Mouse (Mus musculus) liver, embryonic 16.5 days (tissue): ENCODE data around the gene Frg2f1. TPM values are rescaled to one million over a fixed set of nuclear protein-coding genes. Genes with fewer than 3 reads are reported as not detected.
"Not testable (repeated sequence)": the region's sequence is repeated elsewhere in the genome, so short reads cannot be mapped to it uniquely, and the experiment has no call there.

ENCODE experiments used
- ATAC-seq: fragments of 200-750 bp; cut with Nextera tagmentation; 2 replicates; pipeline ENCODE4 v1.8.0; 2017; ENCODE audit warnings: low read depth, mild to moderate bottlenecking, moderate number of reproducible peaks, moderate library complexity
- H3K27ac ChIP-seq: fragments of 300-500 bp; sonication (generic); 2 replicates; pipeline ENCODE4 v1.5.1; 2014; ENCODE audit warnings: mild to moderate bottlenecking, low read length
- H3K27me3 ChIP-seq: fragments of 300-500 bp; sonication (generic); 2 replicates; pipeline ENCODE4 v1.6.1; 2014; ENCODE audit warnings: low read depth, low read length, mixed read lengths; ENCODE audit not compliant: control insufficient read depth, insufficient read depth
- H3K36me3 ChIP-seq: fragments of 300-500 bp; sonication (generic); 2 replicates; pipeline ENCODE4 v1.6.1; 2014; ENCODE audit warnings: mild to moderate bottlenecking; ENCODE audit not compliant: control insufficient read depth, insufficient read depth
- H3K4me1 ChIP-seq: fragments of 300-500 bp; sonication (generic); 2 replicates; pipeline ENCODE4 v1.6.1; 2014; ENCODE audit warnings: low read depth, low read length, mixed read lengths; ENCODE audit not compliant: control insufficient read depth
- H3K4me2 ChIP-seq: fragments of 300-500 bp; sonication (generic); 2 replicates; pipeline ENCODE4 v1.6.1; 2014; ENCODE audit warnings: low read depth, low read length, mixed read lengths
- H3K4me3 ChIP-seq: fragments of 300-500 bp; sonication (generic); 2 replicates; pipeline ENCODE4 v1.5.1; 2014; ENCODE audit warnings: low read depth, mild to moderate bottlenecking, low read length
- H3K9ac ChIP-seq: fragments of 300-500 bp; sonication (generic); 2 replicates; pipeline ENCODE4 v1.6.1; 2014; ENCODE audit warnings: low read depth, low read length
- H3K9me3 ChIP-seq: fragments of 300-500 bp; sonication (generic); replicated peaks from 2 replicates; pipeline ENCODE4 v1.6.1; 2016; ENCODE audit warnings: low read length; ENCODE audit not compliant: control insufficient read depth
- WGBS: fragments of 180-500 bp; shearing (Covaris S2); extraction: QIAGEN DNeasy Blood & Tissue Kit; methylation state at CpG from one replicate; pipeline ENCODE4 v1.1.7; 2014; ENCODE audit not compliant: insufficient replicate concordance; 5-methylcytosine and 5-hydroxymethylcytosine counted together
- polyA plus RNA-seq: library from polyadenylated mRNA; unstranded; fragments of >200 nt; fragmentation: Nextera tagmentation; extraction: Ambion mirVana; gene quantifications from 2 replicates; pipeline ENCODE4 v1.2.1, GENCODE M21; 2015

Frg2f1 gene
- polyA plus RNA-seq, 1 experiment from 2014 or later: 1.4 TPM

DNA sequence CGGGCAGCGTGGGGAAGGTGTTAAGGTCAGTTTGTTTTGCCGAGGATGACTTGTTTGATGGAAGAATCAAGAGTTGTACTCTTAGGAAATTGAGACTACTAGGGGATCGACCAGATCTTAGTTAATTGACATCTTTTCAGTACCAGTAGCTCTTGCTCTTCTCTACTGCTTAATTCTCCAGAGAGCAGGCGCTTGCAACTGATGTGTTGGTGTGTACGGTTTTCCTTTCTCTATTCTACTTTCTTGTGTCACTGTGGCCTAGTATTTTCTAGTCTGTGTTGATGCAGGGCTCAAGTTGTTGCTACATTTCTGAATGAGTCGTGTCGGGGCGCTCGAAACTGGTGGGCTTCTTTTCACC, 1.2 kb upstream of the Frg2f1 start:
- H3K27me3 ChIP-seq: no peaks in the 10 kb centered on the region
- H3K27ac ChIP-seq: peak overlapping the region; percentile 91; the same call in 1 of the 2 replicates
- 12% methylated on average over 10 of the region's 10 CpGs for WGBS
- peaks cover 18% of the 10 kb centered on the region for H3K4me1 ChIP-seq
- H3K36me3 ChIP-seq: no peaks in the 10 kb centered on the region
- no peak for ATAC-seq
- peak overlapping the region; percentile 93 for H3K9ac ChIP-seq
- no peaks in the 10 kb centered on the region for H3K9me3 ChIP-seq
- H3K4me2 ChIP-seq: peak overlapping the region; percentile 90
- H3K4me3 ChIP-seq: peak overlapping the region; percentile 92

DNA sequence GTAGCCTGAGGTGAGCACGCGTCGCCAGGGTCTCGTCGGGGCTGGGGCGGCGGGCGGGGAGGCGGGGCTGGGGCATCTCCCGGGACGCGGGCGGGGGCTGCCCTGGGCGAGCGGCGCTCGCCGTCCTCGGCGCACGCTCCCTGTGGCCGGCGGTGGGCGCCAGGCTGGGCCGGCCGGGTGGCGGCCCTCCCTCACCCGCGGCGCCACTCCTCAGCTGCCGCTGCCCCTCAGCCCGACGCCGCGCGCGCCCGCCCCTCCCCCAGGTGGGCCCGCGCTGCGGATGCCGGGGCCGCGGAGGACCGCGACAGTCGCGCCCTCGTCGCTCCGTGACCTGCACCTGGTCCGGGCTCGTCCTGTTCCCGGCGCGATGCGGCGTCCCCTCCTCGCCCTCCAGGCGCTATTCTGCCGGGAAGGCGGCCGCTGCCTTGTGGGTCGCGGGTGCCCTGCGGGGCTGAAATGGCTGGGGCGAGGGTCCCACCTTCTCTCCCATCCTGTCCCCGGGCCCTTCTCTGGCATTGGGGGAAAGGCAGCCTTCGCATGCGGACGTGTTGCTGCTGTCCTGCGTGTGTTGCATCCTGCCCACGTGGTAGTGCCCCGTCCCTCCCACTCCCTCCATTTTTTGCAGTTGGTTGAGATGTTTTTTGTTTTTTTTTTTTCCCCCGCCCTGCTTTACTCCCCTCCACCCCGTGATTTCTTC, 655 bp upstream of the Frg2f1 start:
- Histone ChIP-seq H3K4me1 (peaks cover 18% of the 10 kb centered on the region), H3K36me3 (no peaks in the 10 kb centered on the region), H3K9ac (peak overlapping the region; percentile 93), H3K9me3 (no peaks in the 10 kb centered on the region), H3K4me3 (peak overlapping the region; percentile 92), H3K27me3 (no peaks in the 10 kb centered on the region), H3K4me2 (peak overlapping the region; percentile 90), H3K27ac (peak overlapping the region; percentile 91)
- peak; percentile 61 for ATAC-seq
- WGBS: under 1% methylated on average over 71 of the region's 76 CpGs

DNA sequence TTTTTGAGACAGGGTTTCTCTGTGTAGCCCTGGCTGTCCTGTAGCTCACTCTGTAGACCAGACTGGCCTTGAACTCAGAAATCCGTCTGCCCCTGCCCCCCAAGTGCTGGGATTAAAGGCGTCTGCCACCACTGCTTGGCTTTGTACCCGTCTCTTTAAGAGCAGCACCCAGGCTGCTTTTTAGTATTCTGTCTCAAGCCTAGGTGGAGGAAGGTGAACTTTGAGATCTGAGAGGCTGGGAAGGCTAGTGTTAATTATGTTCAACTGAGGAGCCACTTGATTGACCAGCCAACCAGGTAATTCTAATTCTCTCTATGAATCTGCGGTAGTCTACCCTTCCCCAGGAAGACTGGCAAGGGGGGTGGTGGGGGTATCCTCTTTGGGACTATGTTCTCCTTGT, 1.9 kb downstream of the Frg2f1 start:
- WGBS: 69% methylated on average over 4 of the region's 4 CpGs
- ATAC-seq: no peak

DNA sequence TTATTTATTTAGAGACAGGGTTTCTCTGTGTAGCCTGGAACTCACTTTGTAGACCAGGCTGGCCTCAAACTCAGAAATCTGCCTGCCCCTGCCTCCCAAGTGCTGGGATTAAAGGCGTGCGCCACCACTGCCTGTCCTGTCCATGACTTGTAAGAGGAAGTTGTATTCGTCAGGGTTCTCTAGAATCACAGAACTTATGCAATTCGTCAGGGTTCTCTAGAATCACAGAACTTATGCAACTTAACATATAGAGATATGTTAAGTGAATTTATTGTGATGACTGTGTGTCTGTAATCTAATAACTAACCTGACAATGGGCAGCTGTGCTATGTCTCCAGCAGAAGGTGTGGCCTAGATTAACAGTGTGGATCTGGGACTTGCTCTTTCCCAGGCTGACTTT, 2.7 kb downstream of the Frg2f1 start, which contains the start of gene Foxj3:
Foxj3 (plus strand) TSS at position 390 of the 400 bp plus-strand sequence.
- not testable (repeated sequence) for H3K27me3 ChIP-seq, H3K27ac ChIP-seq, H3K4me3 ChIP-seq, H3K36me3 ChIP-seq, ATAC-seq, H3K9ac ChIP-seq, H3K9me3 ChIP-seq, H3K4me2 ChIP-seq
- WGBS: 51% methylated on average over 4 of the region's 4 CpGs
- H3K4me1 ChIP-seq: peaks cover 18% of the 10 kb centered on the region

More for the DNA sequence above, 1.9 kb downstream of the Frg2f1 start:
- H3K4me2 ChIP-seq: no peak overlapping the region
- H3K4me1 ChIP-seq: peaks cover 18% of the 10 kb centered on the region
- no peaks in the 10 kb centered on the region for H3K27me3 ChIP-seq
- no peak overlapping the region for H3K27ac ChIP-seq
- H3K36me3 ChIP-seq: no peaks in the 10 kb centered on the region
- H3K9me3 ChIP-seq: no peaks in the 10 kb centered on the region
- no peak overlapping the region for H3K9ac ChIP-seq
- H3K4me3 ChIP-seq: no peak overlapping the region

DNA sequence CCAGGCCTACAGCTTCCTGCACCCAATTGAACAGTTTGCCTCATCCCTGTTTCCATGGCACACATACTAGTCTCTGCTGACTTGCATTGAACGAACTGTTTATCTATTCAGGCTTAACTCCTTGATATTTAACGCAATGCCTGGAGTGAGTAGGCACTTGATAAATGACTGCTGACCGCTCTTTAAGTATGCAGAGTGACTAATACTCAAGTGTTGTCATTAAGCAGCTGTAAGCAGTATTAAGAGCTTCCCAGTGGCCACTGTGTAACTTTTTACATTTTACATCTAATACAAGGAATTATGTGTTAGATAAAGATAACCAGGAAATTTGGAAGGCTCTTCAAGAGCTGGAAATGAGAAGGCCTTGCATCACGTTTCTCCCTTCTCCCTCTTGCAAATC, 4.2 kb downstream of the Frg2f1 start:
- Histone ChIP-seq H3K27ac (no peak overlapping the region), H3K9ac (no peak overlapping the region), H3K27me3 (no peaks in the 10 kb centered on the region), H3K4me2 (no peak overlapping the region), H3K4me1 (peaks cover 7% of the 10 kb centered on the region), H3K9me3 (no peaks in the 10 kb centered on the region), H3K4me3 (no peak overlapping the region), H3K36me3 (no peaks in the 10 kb centered on the region)
- no peak for ATAC-seq
- 62% methylated on average over 4 of the region's 4 CpGs for WGBS

DNA sequence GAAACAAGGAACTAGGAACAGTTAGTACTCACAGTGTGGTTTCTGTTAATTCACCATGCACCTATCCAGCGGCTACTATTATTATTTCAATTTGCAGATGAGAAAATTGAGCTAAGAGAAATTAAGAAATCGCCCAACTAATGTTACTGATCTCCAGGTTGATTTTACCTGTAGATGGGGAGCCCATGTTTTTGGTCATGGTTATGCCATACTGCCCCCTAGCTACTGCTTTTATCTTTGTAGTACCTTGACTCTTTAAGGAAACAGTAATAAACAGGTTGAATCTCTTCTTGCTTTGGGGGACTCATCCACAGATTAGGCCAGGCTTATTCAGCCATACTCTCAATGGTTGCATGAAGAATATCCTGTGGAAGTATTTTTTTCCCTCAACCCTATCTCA, 7.5 kb downstream of the Frg2f1 start:
- Histone ChIP-seq H3K4me2 (no peak overlapping the region), H3K4me3 (no peak overlapping the region), H3K27me3 (no peaks in the 10 kb centered on the region), H3K27ac (no peak overlapping the region), H3K36me3 (no peaks in the 10 kb centered on the region), H3K4me1 (no peaks in the 10 kb centered on the region), H3K9ac (no peak overlapping the region), H3K9me3 (no peaks in the 10 kb centered on the region)
- ATAC-seq: no peak
- 52% methylated on average over 2 of the region's 2 CpGs for WGBS

DNA sequence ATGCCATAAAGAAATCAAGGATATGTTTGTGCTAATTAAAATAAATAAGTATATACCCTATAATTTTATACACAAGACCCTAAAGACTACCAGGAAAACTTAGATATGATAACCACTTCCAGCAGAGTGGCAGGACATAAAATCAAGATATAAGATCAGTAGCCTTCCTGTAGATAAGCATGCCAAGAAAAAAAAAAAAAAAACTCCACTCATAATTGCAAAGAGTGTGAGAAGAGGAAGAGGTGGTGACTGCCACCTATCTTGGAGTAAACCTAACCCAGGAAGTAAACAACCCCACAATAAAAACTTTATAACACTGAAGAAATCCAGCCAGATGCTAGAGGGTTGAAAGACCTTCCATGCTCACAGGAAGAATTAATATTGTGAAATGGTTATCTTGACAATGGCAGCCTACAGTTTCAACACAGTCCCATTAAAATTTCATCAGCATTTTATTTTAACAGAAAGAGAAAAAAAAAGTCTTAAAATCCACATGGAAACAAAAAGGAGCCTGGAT, 12.9 kb downstream of the Frg2f1 start:
- H3K4me3 ChIP-seq: no peak overlapping the region
- H3K27ac ChIP-seq: no peak overlapping the region
- ATAC-seq: no peak
- no peak overlapping the region for H3K9ac ChIP-seq
- no peak overlapping the region for H3K4me2 ChIP-seq
- H3K27me3 ChIP-seq: no peaks in the 10 kb centered on the region
- no peaks in the 10 kb centered on the region for H3K9me3 ChIP-seq
- H3K36me3 ChIP-seq: no peaks in the 10 kb centered on the region
- H3K4me1 ChIP-seq: no peaks in the 10 kb centered on the region

DNA sequence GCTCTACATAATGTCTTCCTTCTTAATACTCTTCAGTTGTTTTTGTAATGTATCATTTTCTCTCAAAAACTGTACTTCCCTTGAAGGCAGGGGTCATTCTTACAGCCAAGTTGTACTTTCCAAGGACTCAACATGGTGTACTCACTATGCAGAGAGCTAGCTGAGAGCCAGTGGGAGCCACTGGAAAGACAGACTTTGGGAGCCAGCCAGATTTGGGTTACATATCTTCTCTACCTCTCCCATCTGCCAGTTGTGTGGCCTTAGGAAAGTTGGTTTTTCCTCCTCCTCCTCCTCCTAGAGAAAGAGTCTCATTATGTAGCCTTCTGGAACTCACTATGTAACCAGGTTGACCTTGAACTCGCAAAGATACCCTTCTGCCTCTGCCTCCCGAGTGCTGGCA, 14.9 kb downstream of the Frg2f1 start:
- ATAC-seq: no peak
- WGBS: 65% methylated on average over 2 of the region's 2 CpGs
- H3K36me3 ChIP-seq: no peaks in the 10 kb centered on the region

DNA sequence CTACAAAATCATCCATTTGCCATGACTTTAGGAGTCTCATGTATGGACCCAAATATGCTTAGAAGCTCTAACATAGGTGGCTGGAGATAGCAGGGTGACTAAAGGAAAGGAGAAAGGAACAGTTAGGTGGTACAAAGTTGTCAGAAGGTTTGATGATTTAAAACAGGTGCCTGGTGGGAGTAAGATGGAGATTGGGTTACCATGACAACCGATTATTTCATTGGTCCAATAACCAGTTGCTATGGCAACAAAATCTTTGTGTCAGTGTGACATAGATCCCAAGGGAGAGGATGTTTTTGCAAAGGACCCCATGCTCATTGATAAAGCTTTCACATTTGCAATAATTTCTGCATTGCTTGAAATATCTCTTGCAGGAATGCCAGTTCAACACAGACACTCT, 15.3 kb downstream of the Frg2f1 start:
- Histone ChIP-seq H3K27me3 (no peaks in the 10 kb centered on the region), H3K4me1 (no peaks in the 10 kb centered on the region), H3K36me3 (no peaks in the 10 kb centered on the region), H3K4me3 (no peak overlapping the region), H3K9me3 (no peaks in the 10 kb centered on the region), H3K27ac (no peak overlapping the region), H3K4me2 (no peak overlapping the region), H3K9ac (no peak overlapping the region)
- 59% methylated on average over 1 of the region's 1 CpGs for WGBS
- ATAC-seq: no peak

More for the DNA sequence above, 14.9 kb downstream of the Frg2f1 start:
- H3K4me3 ChIP-seq: no peak overlapping the region
- no peak overlapping the region for H3K9ac ChIP-seq
- no peaks in the 10 kb centered on the region for H3K27me3 ChIP-seq
- H3K9me3 ChIP-seq: no peaks in the 10 kb centered on the region
- no peak overlapping the region for H3K27ac ChIP-seq
- no peaks in the 10 kb centered on the region for H3K4me1 ChIP-seq
- H3K4me2 ChIP-seq: no peak overlapping the region
